Mouse (Mus musculus) retina, adult 2 months (tissue): Measurements from ENCODE around the gene Dpp4.

ENCODE experiments used
- DNase-seq: peaks from one replicate; pipeline ENCODE4 v3.0.0-alpha.2; 2012; ENCODE audit warnings: low read depth, low spot score

The Dpp4 gene

GRCm38 (mm10) chr2:62362211-62362610 lies 49.8 kb downstream of the Dpp4 start:
- DNase-seq, result no peak

- no peak for DNase-seq
These were observed 50.5 kb downstream of the Dpp4 start for GRCm38 (mm10) chr2:62361514-62361913.

- no peak for DNase-seq
These were observed 51.2 kb downstream of the Dpp4 start for GRCm38 (mm10) chr2:62360872-62361271.

- DNase-seq, result no peak
These were observed 54.8 kb downstream of the Dpp4 start for GRCm38 (mm10) chr2:62357259-62357658.

GRCm38 (mm10) chr2:62356606-62357005 lies 55.4 kb downstream of the Dpp4 start:
- DNase-seq, result no peak

- DNase-seq, result no peak
These were observed 56.3 kb downstream of the Dpp4 start for GRCm38 (mm10) chr2:62355766-62356165.

GRCm38 (mm10) chr2:62352035-62352434 lies 60.0 kb downstream of the Dpp4 start:
- DNase-seq, result no peak

GRCm38 (mm10) chr2:62347762-62348161 lies 64.3 kb downstream of the Dpp4 start:
- DNase-seq, result no peak

- DNase-seq, result no peak
These were observed 65.3 kb downstream of the Dpp4 start for GRCm38 (mm10) chr2:62346771-62347170.

GRCm38 (mm10) chr2:62344367-62344766 lies 67.7 kb downstream of the Dpp4 start:
- DNase-seq, result no peak

GRCm38 (mm10) chr2:62341734-62342128 lies 70.3 kb downstream of the Dpp4 start:
- no peak for DNase-seq

- no peak for DNase-seq
These were observed 70.8 kb downstream of the Dpp4 start for GRCm38 (mm10) chr2:62341061-62341733.

- DNase-seq, result no peak
These were observed 72.6 kb downstream of the Dpp4 start for GRCm38 (mm10) chr2:62339222-62339944.

- no peak for DNase-seq
These were observed 74.9 kb downstream of the Dpp4 start for GRCm38 (mm10) chr2:62337086-62337485.

GRCm38 (mm10) chr2:62334397-62335243 lies 77.4 kb downstream of the Dpp4 start:
- DNase-seq, result no peak

GRCm38 (mm10) chr2:62332465-62332864 lies 79.6 kb downstream of the Dpp4 start:
- DNase-seq, result no peak

- DNase-seq, result no peak
These were observed 80.1 kb downstream of the Dpp4 start for GRCm38 (mm10) chr2:62331913-62332312.

- no peak for DNase-seq
These were observed 86.6 kb downstream of the Dpp4 start for GRCm38 (mm10) chr2:62325388-62325787.

- DNase-seq, result no peak
These were observed 88.9 kb downstream of the Dpp4 start for GRCm38 (mm10) chr2:62323078-62323637.

- DNase-seq, result no peak
These were observed 92.5 kb downstream of the Dpp4 start for GRCm38 (mm10) chr2:62319489-62319888.

GRCm38 (mm10) chr2:62316930-62317329 lies 95.1 kb downstream of the Dpp4 start:
- no peak for DNase-seq

- DNase-seq, result no peak
These were observed 104.6 kb downstream of the Dpp4 start for GRCm38 (mm10) chr2:62307477-62307876.
